In the genomic region with DNA sequence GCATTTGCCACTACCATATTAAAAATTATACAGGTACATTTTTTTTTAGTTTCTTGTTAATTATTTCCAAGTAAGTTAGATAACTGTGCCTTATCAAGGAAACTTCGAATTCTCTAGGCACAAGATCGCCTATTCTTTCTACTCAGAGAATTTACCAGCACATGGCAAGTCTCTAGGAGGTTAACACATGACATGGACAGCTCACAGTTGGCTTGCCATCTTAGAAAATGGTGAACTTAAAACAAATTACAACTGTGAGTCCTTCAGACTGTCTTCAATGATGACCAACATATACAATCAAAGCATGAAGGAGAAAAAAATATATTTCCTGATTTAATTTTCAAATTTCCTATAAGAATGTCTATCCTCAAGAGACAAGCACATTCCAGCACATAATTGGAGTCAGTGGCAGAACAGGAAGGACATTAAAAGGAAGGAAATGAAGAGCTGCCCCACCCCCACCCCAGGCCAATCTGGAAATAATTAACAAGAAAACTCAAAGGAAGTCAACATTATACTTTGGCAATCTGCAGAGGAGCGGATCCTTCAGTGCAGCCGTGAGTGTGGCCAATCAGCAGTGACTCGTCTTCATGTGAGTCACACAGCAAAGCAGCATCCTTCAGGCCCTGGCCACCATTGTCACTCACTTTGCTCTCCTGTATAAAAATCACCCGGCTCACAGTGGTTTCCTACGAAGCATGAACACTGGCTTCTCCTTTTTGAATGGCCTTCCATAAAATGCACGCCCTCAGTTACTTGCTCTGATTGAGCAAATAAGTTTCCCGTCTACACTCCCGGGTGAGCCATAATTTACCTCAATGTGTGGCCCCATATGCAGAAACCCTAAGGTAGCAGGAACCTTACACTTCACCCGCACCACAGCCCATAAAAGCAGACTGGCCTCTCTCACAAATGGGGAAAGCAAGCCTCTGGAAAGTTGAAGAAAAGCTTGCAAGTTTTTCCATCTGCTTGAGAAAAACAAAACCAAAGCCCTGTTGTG, we compare ENCODE assay signal across 9 mouse cellular contexts. TPM values are rescaled to one million over a fixed set of nuclear protein-coding genes. Genes with fewer than 3 reads are reported as not detected.
DNase-seq lines count a peak whose midpoint lies in the region; ATAC-seq lines count a peak whose summit lies in the region.
"Had no signal": no experiment of that assay in that cellular context is flagged by ENCODE, and none has a peak within 500 bp of the region (broad histone marks: within the 10 kb centered on the region; RNA-seq: fewer than 3 reads in every experiment).

No protein-coding gene starts in this region.

- no peaks in the 10 kb centered on the region for H3K27me3 ChIP-seq in lung, embryonic 15.5 days
- H3K27me3 ChIP-seq in embryonic facial prominence, embryonic 13.5 days = no peaks in the 10 kb centered on the region
- H3K27me3 ChIP-seq in stomach, embryonic 16.5 days (ENCODE audit: control insufficient read depth, insufficient read depth, low read length) = no peaks in the 10 kb centered on the region
- no peaks in the 10 kb centered on the region for H3K27me3 ChIP-seq in midbrain, embryonic 14.5 days (ENCODE audit: control insufficient read depth, insufficient read depth, low read length)

- no peak overlapping the region for H3K4me3 ChIP-seq in lung, embryonic 15.5 days
- H3K4me3 ChIP-seq in embryonic facial prominence, embryonic 13.5 days = no peak overlapping the region
- H3K4me3 ChIP-seq in stomach, embryonic 16.5 days (replicated peaks; ENCODE audit: low read length) = no peak overlapping the region
- no peak overlapping the region for H3K4me3 ChIP-seq in midbrain, embryonic 14.5 days (replicated peaks; ENCODE audit: low read depth, low read length)

- 50% methylated on average over 11 of the region's 11 CpGs for WGBS in lung, embryonic 15.5 days
- WGBS in embryonic facial prominence, embryonic 13.5 days = 31% methylated on average over 11 of the region's 11 CpGs
- 52% methylated on average over 11 of the region's 11 CpGs for WGBS in stomach, embryonic 16.5 days
- WGBS in midbrain, embryonic 14.5 days = 82% methylated on average over 11 of the region's 11 CpGs

- DNase-seq in lung, postnatal 25 days (ENCODE audit: low spot score) = no peak
- DNase-seq in kidney, postnatal 4 days = peak; percentile 48 to 63
- DNase-seq in cerebellum, adult 8-10 months = no peak
- no peak for DNase-seq in MN1 (ENCODE audit: low spot score)
- DNase-seq in midbrain, embryonic 14.5 days = no peak
- DNase-seq: cerebellum, postnatal 36 days had no signal

- no peak overlapping the region for H3K9ac ChIP-seq in lung, embryonic 15.5 days
- no peak overlapping the region for H3K9ac ChIP-seq in embryonic facial prominence, embryonic 13.5 days
- H3K9ac ChIP-seq in stomach, embryonic 16.5 days (ENCODE audit: low read length) = no peak overlapping the region
- no peak overlapping the region for H3K9ac ChIP-seq in midbrain, embryonic 14.5 days (replicated peaks; ENCODE audit: low read length)

- no peaks in the 10 kb centered on the region for H3K9me3 ChIP-seq in lung, embryonic 15.5 days
- H3K9me3 ChIP-seq in embryonic facial prominence, embryonic 13.5 days = no peaks in the 10 kb centered on the region
- no peaks in the 10 kb centered on the region for H3K9me3 ChIP-seq in stomach, embryonic 16.5 days (replicated peaks; ENCODE audit: control insufficient read depth, low read length)
- H3K9me3 ChIP-seq in midbrain, embryonic 14.5 days (ENCODE audit: control insufficient read depth, low read length) = no peaks in the 10 kb centered on the region

- peaks cover 54% of the 10 kb centered on the region for H3K4me1 ChIP-seq in lung, embryonic 15.5 days
- peaks cover 31% of the 10 kb centered on the region for H3K4me1 ChIP-seq in embryonic facial prominence, embryonic 13.5 days
- H3K4me1 ChIP-seq in stomach, embryonic 16.5 days (ENCODE audit: control insufficient read depth, insufficient read depth, low read length) = peaks cover 5% of the 10 kb centered on the region; the same call in 1 of the 2 replicates
- no peaks in the 10 kb centered on the region for H3K4me1 ChIP-seq in midbrain, embryonic 14.5 days (ENCODE audit: control insufficient read depth, insufficient read depth, low read length)

- H3K27ac ChIP-seq in lung, embryonic 15.5 days = peak overlapping the region; percentile 62
- peak overlapping the region; percentile 40; the same call in 1 of the 2 replicates for H3K27ac ChIP-seq in embryonic facial prominence, embryonic 13.5 days
- no peak overlapping the region for H3K27ac ChIP-seq in stomach, embryonic 16.5 days (ENCODE audit: low read length)
- H3K27ac ChIP-seq in midbrain, embryonic 14.5 days (replicated peaks; ENCODE audit: low read depth, low read length) = no peak overlapping the region

- ATAC-seq in lung, embryonic 15.5 days (ENCODE audit: borderline replicate concordance, extremely low read depth, low FRiP score, low TSS enrichment) = 0 out of 2 replicates have a peak, but pooled peaks have one; percentile 8
- no peak for ATAC-seq in embryonic facial prominence, embryonic 13.5 days (ENCODE audit: insufficient number of reproducible peaks, insufficient read depth, low FRiP score, low TSS enrichment, low read depth)
- peak; percentile 54 for ATAC-seq in stomach, embryonic 16.5 days (ENCODE audit: insufficient read depth, low FRiP score)
- ATAC-seq in midbrain, embryonic 14.5 days (ENCODE audit: low FRiP score, low TSS enrichment) = no peak

- no peak overlapping the region for H3K4me2 ChIP-seq in lung, embryonic 15.5 days
- no peak overlapping the region for H3K4me2 ChIP-seq in embryonic facial prominence, embryonic 13.5 days
- no peak overlapping the region for H3K4me2 ChIP-seq in stomach, embryonic 16.5 days (ENCODE audit: low read depth, low read length)
- H3K4me2 ChIP-seq in midbrain, embryonic 14.5 days (ENCODE audit: low read length) = no peak overlapping the region

- no peaks in the 10 kb centered on the region for H3K36me3 ChIP-seq in lung, embryonic 15.5 days
- no peaks in the 10 kb centered on the region for H3K36me3 ChIP-seq in embryonic facial prominence, embryonic 13.5 days
- no peaks in the 10 kb centered on the region for H3K36me3 ChIP-seq in stomach, embryonic 16.5 days (ENCODE audit: control insufficient read depth, insufficient read depth, low read length)
- H3K36me3 ChIP-seq in midbrain, embryonic 14.5 days (ENCODE audit: control insufficient read depth, insufficient read depth, low read length) = no peaks in the 10 kb centered on the region

RNA-seq across cellular contexts. Expression of a gene that starts 26.4 kb away (rescaled TPM):
- 13.0 and 13.7 TPM in 2 replicates for polyA plus RNA-seq in lung, embryonic 15.5 days (2015; fragmentation: Nextera tagmentation; extraction: Ambion mirVana)
- polyA plus RNA-seq in embryonic facial prominence, embryonic 13.5 days (2015; fragmentation: Nextera tagmentation; extraction: Ambion mirVana) = 11.0 and 17.0 TPM in 2 replicates
- polyA plus RNA-seq in stomach, embryonic 16.5 days (2015; fragmentation: Nextera tagmentation; extraction: Ambion mirVana) = 9.7 and 12.6 TPM in 2 replicates
- polyA plus RNA-seq in midbrain, embryonic 14.5 days (2014; fragmentation: Nextera tagmentation; extraction: Ambion mirVana) = 1.2 and 1.7 TPM in 2 replicates

RNA-seq across cellular contexts. Expression of a gene that starts 44.7 kb away (rescaled TPM):
- 0.52 and 0.67 TPM in 2 replicates for polyA plus RNA-seq in lung, embryonic 15.5 days (2015; fragmentation: Nextera tagmentation; extraction: Ambion mirVana)
- 1.2 and 1.6 TPM in 2 replicates for polyA plus RNA-seq in embryonic facial prominence, embryonic 13.5 days (2015; fragmentation: Nextera tagmentation; extraction: Ambion mirVana)
- 0.60 and 0.70 TPM in 2 replicates for polyA plus RNA-seq in stomach, embryonic 16.5 days (2015; fragmentation: Nextera tagmentation; extraction: Ambion mirVana)
- 3.1 and 3.2 TPM in 2 replicates for polyA plus RNA-seq in midbrain, embryonic 14.5 days (2014; fragmentation: Nextera tagmentation; extraction: Ambion mirVana)

Comparison
In these comparisons a context has a peak if more than half of its experiments do, and no peak if none do; other contexts are left out.
1. ATAC-seq: peak in lung, embryonic 15.5 days (single experiment) and stomach, embryonic 16.5 days (single experiment); none in embryonic facial prominence, embryonic 13.5 days (single experiment) and midbrain, embryonic 14.5 days (single experiment).
2. H3K27ac ChIP-seq: peak in lung, embryonic 15.5 days (single experiment) and embryonic facial prominence, embryonic 13.5 days (single experiment); none in stomach, embryonic 16.5 days (single experiment) and midbrain, embryonic 14.5 days (single experiment).
3. DNase-seq: peak in kidney, postnatal 4 days (2 of 2); none in lung, postnatal 25 days (single experiment), cerebellum, adult 8-10 months (single experiment), MN1 (single experiment) and midbrain, embryonic 14.5 days (single experiment).